Mouse (Mus musculus): ENCODE measurements at regions not wholly inside any gene's neighbourhood (a gene's known extent, or its start where the extent isn't known, plus 50 kb on each side); places are given as distances from the start of the nearest gene placed in this dataset.

DNA sequence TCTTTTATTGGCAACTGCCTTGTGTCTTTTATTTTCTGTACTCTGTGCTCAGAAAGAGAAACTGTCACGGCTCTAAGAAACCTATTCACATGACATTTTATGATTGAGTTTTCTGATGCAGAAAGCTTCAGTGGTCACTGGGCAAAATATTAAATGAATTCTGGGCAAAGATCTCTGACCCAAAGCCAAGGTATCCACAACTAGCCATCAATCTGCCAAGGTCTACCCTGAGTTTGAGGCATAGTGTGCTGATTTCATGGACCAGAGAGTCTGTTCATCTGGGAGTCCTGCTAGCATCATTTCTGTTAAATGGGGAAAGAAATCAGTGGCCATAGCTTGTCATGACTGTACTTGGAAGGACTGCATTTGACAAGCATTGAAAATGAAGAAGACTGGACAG lies 103.3 kb downstream of the Klf6 start:
- TF ChIP-seq CTCF (IDR thresholded peaks at IDR 0.05; ENCODE audit: low read depth) (no peak), EP300 (IDR thresholded peaks at IDR 0.05; ENCODE audit: low read depth) (no peak)
